9 mouse cellular contexts compared by ENCODE assay signal in the genomic region with DNA sequence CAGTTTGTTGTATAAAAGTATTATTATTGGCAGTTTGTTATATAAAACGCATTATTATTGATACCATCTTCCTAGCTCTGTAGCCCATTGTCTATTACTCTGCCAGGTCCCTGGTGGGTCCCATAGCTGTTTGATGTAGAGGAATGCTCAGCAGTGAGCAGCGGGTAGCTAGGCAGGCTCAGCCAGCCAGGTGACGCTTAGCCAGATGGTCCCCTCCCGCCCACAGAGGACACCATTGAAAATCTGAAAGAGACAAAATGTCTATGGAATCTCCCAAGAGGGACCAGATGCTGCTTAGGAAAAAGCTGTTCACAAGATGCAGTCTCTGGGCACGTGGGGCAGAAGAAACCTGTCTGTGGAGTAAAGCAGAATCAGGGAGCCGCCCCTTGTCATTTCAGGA.
DNase-seq lines count a peak whose midpoint lies in the region; ATAC-seq lines count a peak whose summit lies in the region.
"Had no signal": no experiment of that assay in that cellular context is flagged by ENCODE, and none has a peak within 500 bp of the region (broad histone marks: within the 10 kb centered on the region; RNA-seq: fewer than 3 reads in every experiment).

No protein-coding gene starts in this region.

- 0 out of 2 replicates have a peak, but pooled peaks have one; percentile 41 for ATAC-seq in neural tube, embryonic 11.5 days (ENCODE audit: insufficient read depth, low FRiP score, low TSS enrichment)
- peak; percentile 72 for ATAC-seq in forebrain, embryonic 16.5 days

- no peak overlapping the region for H3K4me2 ChIP-seq in neural tube, embryonic 11.5 days (ENCODE audit: low read depth)
- H3K4me2 ChIP-seq in forebrain, embryonic 16.5 days (ENCODE audit: low read length) = no peak overlapping the region

- no peaks in the 10 kb centered on the region for H3K4me1 ChIP-seq in neural tube, embryonic 11.5 days (ENCODE audit: control insufficient read depth, insufficient read depth, low read length)
- H3K4me1 ChIP-seq in forebrain, embryonic 16.5 days (replicated peaks; ENCODE audit: control insufficient read depth, insufficient read depth, low read length) = no peaks in the 10 kb centered on the region; the same call in 1 of the 2 replicates

- no peak overlapping the region for H3K9ac ChIP-seq in neural tube, embryonic 11.5 days (ENCODE audit: low read length)
- H3K9ac ChIP-seq in forebrain, embryonic 16.5 days (replicated peaks; ENCODE audit: low read depth, low read length) = no peak overlapping the region

- intact Hi-C loops in left cerebral cortex, postnatal 10 days (cut with DNase I) = loop anchor here (10.0 kb wide), 1 partner anchor 1245 kb away; no protein-coding TSS in a partner anchor

- H3K4me3 ChIP-seq in neural tube, embryonic 11.5 days (ENCODE audit: low read depth, low read length) = no peak overlapping the region
- H3K4me3 ChIP-seq in forebrain, embryonic 16.5 days (replicated peaks; ENCODE audit: low read length) = no peak overlapping the region

- no peak overlapping the region for H3K27ac ChIP-seq in neural tube, embryonic 11.5 days (ENCODE audit: low read depth, low read length)
- H3K27ac ChIP-seq in forebrain, embryonic 16.5 days (ENCODE audit: low read length) = no peak overlapping the region
- H3K27ac ChIP-seq: macrophage had no signal

- DNase-seq in neural tube, embryonic 11.5 days (ENCODE audit: low spot score) = no peak
- DNase-seq in neural tube, embryonic 10.5 days (ENCODE audit: extremely low spot score, low spot score) = no peak
- DNase-seq in left cerebral cortex, postnatal 10 days (ENCODE audit: extremely low spot score in 1 of 2, low spot score in 2 of 2) = peak; percentile 27
- peak; percentile 57 to 74 for DNase-seq in right cerebral cortex, postnatal 10 days (ENCODE audit: low spot score in 2 of 2)
- no peak for DNase-seq in thymus, postnatal 10 days (ENCODE audit: low spot score in 2 of 2)
- no peak for DNase-seq in lung, postnatal 10 days
- no peak for DNase-seq in thymus, postnatal 4 days

- H3K36me3 ChIP-seq in neural tube, embryonic 11.5 days (ENCODE audit: control insufficient read depth, insufficient read depth, low read length) = no peaks in the 10 kb centered on the region
- no peaks in the 10 kb centered on the region for H3K36me3 ChIP-seq in forebrain, embryonic 16.5 days (ENCODE audit: control insufficient read depth, insufficient read depth)

- H3K27me3 ChIP-seq in neural tube, embryonic 11.5 days (ENCODE audit: control insufficient read depth, insufficient read depth, low read length) = no peaks in the 10 kb centered on the region
- H3K27me3 ChIP-seq in forebrain, embryonic 16.5 days (replicated peaks; ENCODE audit: control insufficient read depth, insufficient read depth, low read length) = no peaks in the 10 kb centered on the region

- WGBS in neural tube, embryonic 11.5 days = 49% methylated on average over 6 of the region's 6 CpGs
- 49% methylated on average over 6 of the region's 6 CpGs for WGBS in forebrain, embryonic 16.5 days

- H3K9me3 ChIP-seq in neural tube, embryonic 11.5 days (ENCODE audit: control insufficient read depth, low read length) = no peaks in the 10 kb centered on the region
- H3K9me3 ChIP-seq in forebrain, embryonic 16.5 days (ENCODE audit: control insufficient read depth, low read length) = no peaks in the 10 kb centered on the region

Comparison
In these comparisons a context has a peak if more than half of its experiments do, and no peak if none do; other contexts are left out.
1. DNase-seq: peak in left cerebral cortex, postnatal 10 days (2 of 2) and right cerebral cortex, postnatal 10 days (2 of 2); none in neural tube, embryonic 11.5 days (single experiment), neural tube, embryonic 10.5 days (single experiment), thymus, postnatal 10 days (0 of 2), lung, postnatal 10 days (single experiment) and thymus, postnatal 4 days (single experiment).